Mouse (Mus musculus) adrenal gland, adult 2 months (tissue): ENCODE results near the gene Muc13. TPM values are rescaled to one million over a fixed set of nuclear protein-coding genes. Genes with fewer than 3 reads are reported as not detected.
A peak's percentile ranks its signal among the peaks of the same experiment; 100 is the strongest.

Experiments used
- DNase-seq: peaks from one replicate; pipeline ENCODE4 v3.0.0; 2021
- polyA plus RNA-seq: library from polyadenylated mRNA; depleted of rRNA; stranded (reverse); fragments of >200 nt; gene quantifications from 2 replicates; pipeline ENCODE4 v1.2.3, GENCODE M21; 2012; rRNA removed
- total RNA-seq, 2 experiments: library from RNA; stranded (reverse); gene quantifications; 2 replicates each; pipeline ENCODE4 v1.2.3; 2021

The Muc13 gene
- total and polyA plus RNA-seq, 3 experiments, result 0.06 TPM; not detected in 2

DNA sequence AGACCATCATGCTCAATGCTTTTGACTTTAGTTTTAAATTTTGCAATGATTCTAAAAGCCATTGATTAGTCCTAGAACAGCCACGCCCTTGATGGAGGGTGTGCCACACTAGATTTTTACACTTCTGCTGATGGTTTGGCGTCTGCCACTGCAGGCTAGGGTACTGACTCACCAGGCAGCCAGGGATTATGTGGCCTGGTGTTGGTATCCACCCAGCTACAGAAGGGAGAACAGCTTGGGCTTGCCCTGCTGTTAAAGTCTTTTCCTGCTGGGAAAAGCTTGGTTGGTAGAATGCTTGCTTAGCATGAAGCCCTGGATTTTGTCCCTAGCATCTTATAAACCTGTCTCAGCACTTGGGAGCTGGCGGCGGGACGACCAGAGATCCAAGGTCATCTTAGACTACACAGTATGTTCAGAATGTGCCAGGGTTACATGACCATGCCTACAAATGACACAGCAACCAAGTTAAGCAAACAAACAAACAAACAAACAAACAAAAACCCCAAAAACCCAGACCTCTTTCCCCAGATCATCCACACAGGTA lies 69.4 kb downstream of the Muc13 start:
- peak; percentile 51 for DNase-seq

Other genes with a start within 250 kb of the Muc13 start
- gene Heg1, start 109.7 kb upstream of the Muc13 start, total RNA-seq, result 10 to 100 TPM; 51.5 to 80.5 TPM
- 25.3 and 32.6 TPM in 2 replicates for gene Heg1, start 109.7 kb upstream of the Muc13 start, polyA plus RNA-seq
- gene Itgb5, start 35.6 kb downstream of the Muc13 start, total RNA-seq, result 100 to 1,000 TPM; 187 to 222 TPM
- gene Itgb5, start 35.6 kb downstream of the Muc13 start, polyA plus RNA-seq, result 214 and 223 TPM in 2 replicates
- 10 to 100 TPM; 36.0 to 44.0 TPM for gene Umps, start 173.0 kb downstream of the Muc13 start, total RNA-seq
- 13.1 and 16.9 TPM in 2 replicates for gene Umps, start 173.0 kb downstream of the Muc13 start, polyA plus RNA-seq